Mouse (Mus musculus): ENCODE measurements around the gene Snrpg. TPM values are rescaled to one million over a fixed set of nuclear protein-coding genes. Genes with fewer than 3 reads are reported as not detected.
A peak's percentile ranks its signal among the peaks of the same experiment; 100 is the strongest.
"Not testable (repeated sequence)": the region's sequence is repeated elsewhere in the genome, so short reads cannot be mapped to it uniquely, and the experiment has no call there.

Gene Snrpg
- total RNA-seq, 4 experiments from 2014 or later: 44.1 to 77.4 (median 71.6) TPM

DNA sequence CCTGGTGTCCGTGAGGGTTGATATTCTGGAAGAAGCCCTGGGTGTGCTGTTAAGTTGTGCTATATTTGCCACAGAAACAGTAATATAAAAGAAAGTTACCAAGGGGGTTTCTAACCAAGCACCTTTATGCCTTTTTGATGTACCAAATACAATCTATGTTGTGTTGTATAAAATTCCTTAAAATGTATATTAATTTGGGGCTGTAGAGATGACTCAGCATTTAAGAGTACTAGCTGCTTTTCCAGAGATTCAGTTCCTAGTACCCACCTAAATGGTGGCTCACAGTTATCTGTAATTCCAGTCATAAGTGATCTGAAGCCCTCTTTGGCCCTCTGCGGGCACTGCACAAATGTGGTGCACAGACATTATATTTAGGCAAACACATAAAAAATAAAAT lies 4.3 kb upstream of the Snrpg start:
- no peak for DNase-seq (ENCODE audit: low spot score in 2 of 2)

DNA sequence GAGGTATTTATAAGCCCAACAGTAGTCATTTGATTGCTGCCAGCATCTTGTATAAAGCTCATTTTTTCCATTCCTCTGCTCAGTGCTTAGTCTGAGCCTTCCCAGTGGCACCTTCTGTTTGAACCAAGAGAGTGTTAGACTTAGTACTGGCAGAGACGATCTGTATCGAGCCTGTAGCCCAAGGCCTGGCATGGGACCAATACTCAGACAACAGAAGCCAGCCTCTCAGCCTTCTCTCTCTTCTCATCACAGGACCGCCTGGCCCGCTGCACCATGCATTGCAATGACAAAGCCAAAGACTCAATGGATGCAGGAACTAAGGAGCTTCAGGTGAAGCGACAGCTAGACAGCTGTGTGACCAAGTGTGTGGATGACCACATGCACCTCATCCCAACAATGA lies 2.6 kb upstream of the Snrpg start:
- no peak for DNase-seq (ENCODE audit: low spot score in 2 of 2)

DNA sequence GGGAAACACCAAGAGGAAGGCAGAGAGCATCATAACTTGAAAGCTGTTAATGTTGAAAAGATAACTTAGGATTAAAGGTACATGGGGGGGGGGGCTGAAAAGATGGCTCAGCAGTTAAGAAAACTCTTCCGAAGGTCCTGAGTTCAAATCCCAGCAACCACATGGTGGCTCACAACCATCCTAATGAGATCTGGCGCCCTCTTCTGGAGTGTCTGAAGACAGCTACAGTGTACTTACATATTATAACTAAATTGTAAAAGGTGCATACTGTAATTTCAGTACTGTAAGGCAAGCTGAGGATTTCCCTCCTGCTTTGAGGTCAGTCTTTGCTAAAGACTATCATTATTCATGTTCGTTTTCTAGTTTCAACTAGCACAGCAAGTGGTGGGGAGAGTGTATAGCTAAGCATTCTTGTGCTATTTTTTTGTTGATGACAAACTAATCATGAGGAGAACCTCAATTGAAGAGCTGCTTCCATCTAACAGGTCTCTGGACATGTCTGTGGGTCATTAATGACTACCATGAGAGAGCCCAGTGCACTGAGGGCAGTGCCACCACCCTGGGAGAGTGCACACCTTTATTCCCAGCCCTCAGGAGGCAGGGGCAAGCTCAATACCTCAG lies 901 bp upstream of the Snrpg start:
- DNase-seq (ENCODE audit: low spot score in 2 of 2): no peak

GRCm38 (mm10) chr6:86371340-86371911 lies 322 bp downstream of the Snrpg start:
- peak; percentile 96 to 97 for DNase-seq (ENCODE audit: low spot score in 2 of 2)

- no peak for DNase-seq (ENCODE audit: low spot score in 2 of 2)
Measured at GRCm38 (mm10) chr6:86371950-86372516, 929 bp downstream of the Snrpg start.

GRCm38 (mm10) chr6:86373556-86373955 lies 2.5 kb downstream of the Snrpg start:
- no peak for DNase-seq (ENCODE audit: low spot score in 2 of 2)

GRCm38 (mm10) chr6:86378341-86378740 lies 7.2 kb downstream of the Snrpg start:
- DNase-seq (ENCODE audit: low spot score in 2 of 2): no peak

GRCm38 (mm10) chr6:86380112-86380511 lies 9.0 kb downstream of the Snrpg start:
- DNase-seq (ENCODE audit: low spot score in 2 of 2): not testable (repeated sequence)

DNA sequence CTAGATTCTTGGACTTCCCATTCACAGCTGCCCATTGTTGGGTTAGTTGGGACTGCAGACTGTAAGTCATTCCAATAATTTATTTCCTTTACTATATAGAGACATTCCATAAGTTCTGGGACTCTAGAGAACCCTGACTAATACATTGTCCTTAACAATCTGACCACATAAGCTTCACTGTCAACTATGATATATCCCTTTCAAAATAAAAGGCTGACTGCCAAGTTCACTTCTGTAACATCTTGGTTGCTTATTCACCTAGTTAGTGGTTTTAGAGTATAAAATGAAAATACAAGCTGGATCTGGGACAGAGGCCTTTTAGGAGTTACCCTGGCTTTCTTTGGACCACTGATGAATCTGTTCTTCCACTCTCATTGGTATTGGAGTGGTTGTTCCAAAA lies 11.4 kb downstream of the Snrpg start:
- DNase-seq (ENCODE audit: low spot score in 2 of 2): no peak

GRCm38 (mm10) chr6:86383370-86383769 lies 12.3 kb downstream of the Snrpg start:
- no peak for DNase-seq (ENCODE audit: low spot score in 2 of 2)

DNA sequence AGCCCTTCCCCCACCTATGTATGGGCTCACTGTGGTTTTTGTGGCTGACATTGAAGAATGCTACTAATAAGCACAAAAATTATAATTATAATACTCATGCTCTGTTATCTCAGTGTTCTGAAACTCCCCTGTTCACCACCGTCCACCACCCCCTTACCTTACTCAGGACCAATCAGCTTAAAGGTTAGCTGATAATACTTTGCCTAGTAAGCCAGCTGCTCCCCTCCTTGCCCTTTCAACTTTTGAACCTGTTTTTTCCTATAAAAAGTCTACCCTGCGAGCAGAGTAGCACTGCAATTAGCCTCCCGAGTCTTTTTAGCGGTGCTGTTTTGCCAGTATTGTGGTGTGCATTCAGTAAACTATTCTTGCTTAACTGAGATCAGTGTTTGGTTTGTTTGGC lies 13.6 kb downstream of the Snrpg start:
- DNase-seq (ENCODE audit: low spot score in 2 of 2): no peak

DNA sequence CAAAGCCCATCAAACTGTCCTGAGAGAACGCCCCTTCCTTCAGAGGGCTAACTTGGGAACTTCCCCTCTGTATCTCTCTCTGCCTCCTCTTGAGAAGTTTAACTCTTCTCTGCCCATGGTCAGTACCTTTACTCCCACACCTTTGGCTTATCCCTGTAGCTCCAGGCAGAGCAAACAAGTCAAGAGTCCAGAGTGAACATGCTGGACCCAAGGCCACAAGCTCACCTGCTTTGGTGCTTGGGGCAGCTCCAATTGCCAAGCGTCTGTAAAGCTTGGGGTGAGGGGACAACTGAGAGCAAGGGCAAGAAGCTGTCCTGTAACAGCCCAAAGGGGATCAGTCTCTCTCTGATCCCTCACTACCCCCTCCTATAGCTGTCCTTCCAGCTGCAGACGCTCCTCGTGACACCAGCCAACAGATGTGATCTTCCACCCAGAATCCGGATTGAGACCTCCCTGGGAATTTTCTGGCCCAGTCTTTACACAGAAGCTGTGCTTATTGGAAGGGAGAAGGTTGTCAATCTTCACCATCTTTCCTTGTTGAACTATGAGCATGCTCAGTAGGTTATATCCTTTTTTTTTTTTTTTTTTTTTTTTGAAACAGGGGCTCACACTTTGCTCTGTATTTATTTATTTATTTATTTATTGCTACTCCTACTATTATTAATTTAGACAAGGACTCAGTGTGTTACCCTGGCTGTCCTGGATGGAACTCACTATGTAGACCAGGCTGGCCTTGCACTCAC lies 14.4 kb downstream of the Snrpg start:
- DNase-seq (ENCODE audit: low spot score in 2 of 2): no peak

DNA sequence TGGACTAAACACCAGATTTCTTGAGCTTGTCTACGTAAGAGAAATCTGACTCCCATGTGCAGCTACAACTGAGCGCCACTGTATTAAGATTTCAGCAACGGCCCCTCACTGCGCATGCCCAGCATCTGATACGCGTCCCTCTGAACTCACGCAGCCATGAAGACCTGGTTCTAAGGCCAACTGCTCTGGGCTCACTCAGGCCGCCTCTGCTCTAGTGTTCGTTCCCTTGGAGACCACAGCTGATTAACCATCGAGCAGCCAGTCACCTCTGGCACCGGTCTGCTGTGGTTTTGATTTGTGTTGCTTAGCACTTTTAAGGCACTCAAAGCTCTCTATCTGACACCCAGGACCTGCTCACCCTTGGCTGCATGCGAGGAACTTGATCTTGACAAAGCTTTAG lies 16.2 kb downstream of the Snrpg start:
- DNase-seq (ENCODE audit: low spot score in 2 of 2): no peak

GRCm38 (mm10) chr6:86388461-86388860 lies 17.4 kb downstream of the Snrpg start:
- no peak for DNase-seq (ENCODE audit: low spot score in 2 of 2)

GRCm38 (mm10) chr6:86391326-86391725 lies 20.2 kb downstream of the Snrpg start:
- no peak for DNase-seq (ENCODE audit: low spot score in 2 of 2)

- DNase-seq (ENCODE audit: low spot score in 2 of 2): no peak
Measured at GRCm38 (mm10) chr6:86393187-86393586, 22.1 kb downstream of the Snrpg start.

GRCm38 (mm10) chr6:86394078-86394720 lies 23.1 kb downstream of the Snrpg start:
- no peak for DNase-seq (ENCODE audit: low spot score in 2 of 2)

- no peak for DNase-seq (ENCODE audit: low spot score in 2 of 2)
Measured at GRCm38 (mm10) chr6:86395021-86395420, 23.9 kb downstream of the Snrpg start.

GRCm38 (mm10) chr6:86395969-86396368 lies 24.9 kb downstream of the Snrpg start:
- no peak for DNase-seq (ENCODE audit: low spot score in 2 of 2)

DNA sequence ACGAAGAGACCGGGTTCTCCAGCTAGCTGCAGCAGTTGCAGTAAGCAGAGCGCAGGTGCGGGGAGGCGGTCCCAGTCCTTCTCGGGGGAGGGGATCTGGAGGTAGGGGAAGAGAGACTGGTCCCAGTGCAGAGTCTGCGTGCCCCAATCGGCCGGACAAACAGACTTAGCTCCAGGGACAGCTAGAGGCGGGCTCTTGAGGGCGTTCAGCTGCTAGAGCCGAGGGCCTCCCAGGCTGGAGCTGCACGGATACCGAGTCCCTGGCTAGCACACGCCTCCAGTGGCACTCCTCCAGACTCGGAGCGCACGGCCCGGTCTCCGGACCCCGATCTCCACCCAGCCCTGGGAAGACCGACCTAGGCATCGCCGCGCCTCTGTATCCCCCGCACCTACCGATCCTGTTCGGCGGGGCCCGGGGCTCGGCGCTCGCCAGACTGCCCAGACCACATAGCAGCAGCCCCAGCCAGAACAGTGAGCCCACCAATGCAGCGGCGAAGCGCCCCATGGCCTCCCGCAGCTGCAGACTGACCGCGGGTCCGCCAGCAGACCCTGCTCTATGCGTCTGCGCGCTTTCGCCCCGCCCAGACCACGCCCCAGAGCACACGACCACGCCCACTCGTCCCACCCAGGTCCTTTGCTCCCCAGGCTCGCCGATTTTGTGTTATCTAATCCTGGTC lies 25.6 kb downstream of the Snrpg start, which contains the start of gene Pcyox1:
TSS of gene Pcyox1 (minus strand) at position 574 of the 676 bp plus-strand sequence.
- peak; percentile 76 to 84 for DNase-seq (ENCODE audit: low spot score in 2 of 2)

- DNase-seq (ENCODE audit: low spot score in 2 of 2): no peak
Measured at GRCm38 (mm10) chr6:86397257-86397980, 26.3 kb downstream of the Snrpg start.
